Mouse (Mus musculus): ENCODE measurements around the gene Pomp.

Pomp gene

GRCm38 (mm10) chr5:147860449-147861261, at the start of gene Pomp:
Gene Pomp (plus strand): TSS chr5:147860461.
- peak; percentile 95 for DNase-seq (ENCODE audit: low read depth, low spot score)

- no peak for DNase-seq (ENCODE audit: low read depth, low spot score)
Observed at GRCm38 (mm10) chr5:147812255-147813040, 47.8 kb upstream of the Pomp start.

GRCm38 (mm10) chr5:147814971-147815370, 45.3 kb upstream of the Pomp start:
- peak; percentile 50 for DNase-seq (ENCODE audit: low read depth, low spot score)

- DNase-seq (ENCODE audit: low read depth, low spot score) = no peak
Observed at GRCm38 (mm10) chr5:147815592-147815991, 44.7 kb upstream of the Pomp start.

GRCm38 (mm10) chr5:147816465-147816864, 43.8 kb upstream of the Pomp start:
- DNase-seq (ENCODE audit: low read depth, low spot score) = peak; percentile 52

- peak; percentile 58 for DNase-seq (ENCODE audit: low read depth, low spot score)
Observed at GRCm38 (mm10) chr5:147817747-147818496, 42.3 kb upstream of the Pomp start.

- DNase-seq (ENCODE audit: low read depth, low spot score) = peak; percentile 83
Observed at GRCm38 (mm10) chr5:147818866-147819265, 41.4 kb upstream of the Pomp start.

- DNase-seq (ENCODE audit: low read depth, low spot score) = peak; percentile 81
Observed at GRCm38 (mm10) chr5:147819895-147820294, 40.4 kb upstream of the Pomp start.

GRCm38 (mm10) chr5:147824021-147824605, 36.1 kb upstream of the Pomp start:
- DNase-seq (ENCODE audit: low read depth, low spot score) = peak; percentile 77

- no peak for DNase-seq (ENCODE audit: low read depth, low spot score)
Observed at GRCm38 (mm10) chr5:147825375-147825969, 34.8 kb upstream of the Pomp start.

- peak; percentile 41 for DNase-seq (ENCODE audit: low read depth, low spot score)
Observed at GRCm38 (mm10) chr5:147826091-147826490, 34.2 kb upstream of the Pomp start.

GRCm38 (mm10) chr5:147826546-147826945, 33.7 kb upstream of the Pomp start:
- DNase-seq (ENCODE audit: low read depth, low spot score) = peak; percentile 51

- DNase-seq (ENCODE audit: low read depth, low spot score) = no peak
Observed at GRCm38 (mm10) chr5:147828846-147829245, 31.4 kb upstream of the Pomp start.

- no peak for DNase-seq (ENCODE audit: low read depth, low spot score)
Observed at GRCm38 (mm10) chr5:147832842-147833241, 27.4 kb upstream of the Pomp start.

GRCm38 (mm10) chr5:147834841-147835500, 25.3 kb upstream of the Pomp start:
- DNase-seq (ENCODE audit: low read depth, low spot score) = no peak

GRCm38 (mm10) chr5:147839418-147839817, 20.8 kb upstream of the Pomp start:
- no peak for DNase-seq (ENCODE audit: low read depth, low spot score)

- DNase-seq (ENCODE audit: low read depth, low spot score) = peak; percentile 83
Observed at GRCm38 (mm10) chr5:147843340-147843739, 16.9 kb upstream of the Pomp start.

GRCm38 (mm10) chr5:147845319-147845718, 14.9 kb upstream of the Pomp start:
- DNase-seq (ENCODE audit: low read depth, low spot score) = no peak

GRCm38 (mm10) chr5:147847361-147847760, 12.9 kb upstream of the Pomp start:
- DNase-seq (ENCODE audit: low read depth, low spot score) = no peak

- DNase-seq (ENCODE audit: low read depth, low spot score) = peak; percentile 84
Observed at GRCm38 (mm10) chr5:147848164-147848863, 11.9 kb upstream of the Pomp start.
